ENCODE assay signal across 24 mouse cellular contexts in the genomic region with DNA sequence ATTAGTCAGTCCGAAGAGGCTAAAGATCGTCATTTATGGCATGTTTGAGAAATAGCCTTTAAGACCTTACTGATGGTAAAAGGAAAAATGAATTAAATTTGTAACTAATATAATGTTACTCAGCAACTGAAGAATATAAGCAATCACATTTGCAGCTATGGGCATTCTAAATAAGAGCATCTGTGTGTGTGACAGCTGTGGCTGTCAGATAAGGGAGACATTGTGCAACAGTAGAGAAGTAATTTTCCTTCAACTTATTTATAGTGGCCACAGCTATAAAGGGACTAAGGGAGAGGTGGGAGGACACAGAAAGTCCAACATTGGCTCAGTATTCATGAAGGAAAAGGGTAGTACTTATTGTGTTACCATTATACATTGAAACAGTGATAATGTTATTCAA.
"Had no signal": no experiment of that assay in that cellular context is flagged by ENCODE, and none has a peak within 500 bp of the region (broad histone marks: within the 10 kb centered on the region; RNA-seq: fewer than 3 reads in every experiment).

No protein-coding gene starts in this region.

- H3K9me3 ChIP-seq: limb, embryonic 12.5 days; lung, embryonic 15.5 days; midbrain, embryonic 13.5 days; neural tube, embryonic 12.5 days; neural tube, embryonic 15.5 days had no signal

- H3K27me3 ChIP-seq: limb, embryonic 12.5 days; lung, embryonic 15.5 days; midbrain, embryonic 13.5 days; neural tube, embryonic 12.5 days; neural tube, embryonic 15.5 days had no signal

- H3K4me2 ChIP-seq: limb, embryonic 12.5 days; lung, embryonic 15.5 days; midbrain, embryonic 13.5 days; neural tube, embryonic 12.5 days; neural tube, embryonic 15.5 days had no signal

- H3K9ac ChIP-seq: limb, embryonic 12.5 days; liver, embryonic 14.5 days; liver, postnatal 0 days; lung, embryonic 15.5 days; midbrain, embryonic 13.5 days; neural tube, embryonic 12.5 days; neural tube, embryonic 15.5 days had no signal

- H3K4me1 ChIP-seq: limb, embryonic 12.5 days; lung, embryonic 15.5 days; neural tube, embryonic 12.5 days; neural tube, embryonic 15.5 days had no signal

- H3K4me3 ChIP-seq: layer of hippocampus, adult 2 months; left cerebral cortex, adult 2 months; limb, embryonic 12.5 days; lung, embryonic 15.5 days; midbrain, embryonic 13.5 days; neural tube, embryonic 12.5 days; neural tube, embryonic 15.5 days had no signal

- H3K27ac ChIP-seq: kidney, postnatal 0 days; layer of hippocampus, adult 2 months; left cerebral cortex, adult 2 months; limb, embryonic 12.5 days; liver, embryonic 14.5 days; lung, embryonic 15.5 days; macrophage; midbrain, embryonic 13.5 days; neural tube, embryonic 12.5 days; neural tube, embryonic 15.5 days; stomach, postnatal 0 days had no signal

- DNase-seq: kidney, adult 18-20 months; kidney, adult 9 months; kidney, postnatal 25 days; layer of hippocampus, adult 9-11 months; liver, postnatal 0 days; right cerebral cortex, adult 18-20 months; right cerebral cortex, postnatal 14 days; right cerebral cortex, postnatal 4 days; thymus, adult 2 months; thymus, postnatal 14 days; thymus, postnatal 4 days had no signal

- H3K36me3 ChIP-seq: limb, embryonic 12.5 days; lung, embryonic 15.5 days; midbrain, embryonic 13.5 days; neural tube, embryonic 12.5 days; neural tube, embryonic 15.5 days had no signal

- ATAC-seq: inflammation-experienced regulatory T-cells, adult 6 months; intestine, embryonic 16.5 days; midbrain, embryonic 13.5 days had no signal
